Mouse (Mus musculus) lung, adult 2 months (tissue): ENCODE measurements around the gene Sncb.

Experiments
- CTCF ChIP-seq: fragments of 200-500 bp; IDR thresholded peaks from 2 replicates; pipeline ENCODE4 v1.5.1; 2011; ENCODE audit warnings: mild to moderate bottlenecking, low read length, control low read depth; ENCODE audit not compliant: insufficient read depth
- POLR2A ChIP-seq: fragments of 200-500 bp; IDR thresholded peaks from 2 replicates; pipeline ENCODE4 v1.6.1; 2011; ENCODE audit warnings: low read depth, mild to moderate bottlenecking, control low read depth, low read length, borderline replicate concordance; ENCODE audit errors: extremely low read depth

DNA sequence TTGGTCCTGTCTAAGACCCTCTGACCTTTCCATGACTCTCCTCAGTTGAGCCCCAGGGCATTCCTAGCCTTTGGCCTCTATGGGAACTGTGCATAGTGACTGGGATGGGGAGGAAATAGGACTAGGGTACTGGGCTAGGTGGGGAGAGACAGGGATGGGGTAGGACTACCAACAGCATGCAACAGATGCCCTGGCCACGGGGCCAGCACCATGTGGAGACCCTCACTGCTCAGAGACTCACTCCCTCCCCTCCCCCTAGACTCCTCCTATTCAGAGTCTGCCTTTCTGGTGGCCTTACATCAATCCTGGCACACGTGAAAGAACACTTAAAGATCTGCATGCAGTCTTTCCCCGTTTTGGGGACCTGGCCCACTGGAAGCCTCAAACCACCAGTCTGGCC is 29.5 kb downstream of the Sncb start:
- TF ChIP-seq CTCF = no peak
- no peak for TF ChIP-seq POLR2A
